Comparison of ENCODE assay signal across 8 mouse cellular contexts in genomic region chrX:101332031-101332374, GRCm38 (mm10). TPM values are rescaled to one million over a fixed set of nuclear protein-coding genes. Genes with fewer than 3 reads are reported as not detected.
DNase-seq lines count a peak whose midpoint lies in the region; ATAC-seq and TF ChIP-seq lines count a peak whose summit lies in the region.

No protein-coding gene starts in this region.

- H3K4me2 ChIP-seq in lung, embryonic 14.5 days: peak overlapping the region; percentile 54
- H3K4me2 ChIP-seq in intestine, embryonic 15.5 days (replicated peaks): peak overlapping the region; percentile 51
- H3K4me2 ChIP-seq in neural tube, embryonic 12.5 days (replicated peaks): peak overlapping the region; percentile 53

- no peaks in the 10 kb centered on the region for H3K36me3 ChIP-seq in lung, embryonic 14.5 days (ENCODE audit: insufficient read depth)
- H3K36me3 ChIP-seq in intestine, embryonic 15.5 days: no peaks in the 10 kb centered on the region
- no peaks in the 10 kb centered on the region for H3K36me3 ChIP-seq in neural tube, embryonic 12.5 days

- no peaks in the 10 kb centered on the region for H3K9me3 ChIP-seq in lung, embryonic 14.5 days (ENCODE audit: low read depth, low read length)
- no peaks in the 10 kb centered on the region for H3K9me3 ChIP-seq in intestine, embryonic 15.5 days
- no peaks in the 10 kb centered on the region for H3K9me3 ChIP-seq in neural tube, embryonic 12.5 days

- peak overlapping the region; percentile 96 for H3K27ac ChIP-seq in lung, embryonic 14.5 days (ENCODE audit: low read depth)
- peak overlapping the region; percentile 96 for H3K27ac ChIP-seq in embryonic fibroblast, embryonic 13.5 days (ENCODE audit: insufficient read depth, low read length)
- H3K27ac ChIP-seq in intestine, embryonic 15.5 days: peak overlapping the region; percentile 67
- H3K27ac ChIP-seq in neural tube, embryonic 12.5 days: peak overlapping the region; percentile 57; the same call in 1 of the 2 replicates

- no peak for TF ChIP-seq CTCF in lung, embryonic 14.5 days (IDR thresholded peaks at IDR 0.05; ENCODE audit: low read depth)
- no peak for TF ChIP-seq CTCF in embryonic fibroblast, embryonic 13.5 days (IDR thresholded peaks at IDR 0.05; ENCODE audit: borderline replicate concordance, insufficient read depth, low read length)

- H3K4me3 ChIP-seq in lung, embryonic 14.5 days (ENCODE audit: low read depth, low read length): peak overlapping the region; percentile 27
- peak overlapping the region; percentile 39 for H3K4me3 ChIP-seq in embryonic fibroblast, embryonic 13.5 days (ENCODE audit: insufficient read depth, low read length)
- peak overlapping the region; percentile 18 for H3K4me3 ChIP-seq in intestine, embryonic 15.5 days (replicated peaks)
- H3K4me3 ChIP-seq in neural tube, embryonic 12.5 days: peak overlapping the region; percentile 14; the same call in 1 of the 2 replicates

- H3K9ac ChIP-seq in lung, embryonic 14.5 days: peak overlapping the region; percentile 32
- no peak overlapping the region for H3K9ac ChIP-seq in intestine, embryonic 15.5 days
- H3K9ac ChIP-seq in neural tube, embryonic 12.5 days: no peak overlapping the region

- WGBS in lung, embryonic 14.5 days: 25% methylated on average over 9 of the region's 9 CpGs
- WGBS in intestine, embryonic 15.5 days: 33% methylated on average over 9 of the region's 9 CpGs
- WGBS in neural tube, embryonic 12.5 days: 47% methylated on average over 9 of the region's 9 CpGs

- DNase-seq in lung, embryonic 14.5 days: no peak
- DNase-seq in lung, postnatal 36 days: no peak
- DNase-seq in right cerebral cortex, postnatal 10 days (ENCODE audit: low spot score in 2 of 2): no peak
- DNase-seq in thymus, postnatal 25 days: no peak
- DNase-seq in yolk sac, embryonic 10.5 days (ENCODE audit: low spot score): no peak

- no peaks in the 10 kb centered on the region for H3K27me3 ChIP-seq in lung, embryonic 14.5 days (ENCODE audit: insufficient read depth, low read length)
- H3K27me3 ChIP-seq in intestine, embryonic 15.5 days (replicated peaks): no peaks in the 10 kb centered on the region
- H3K27me3 ChIP-seq in neural tube, embryonic 12.5 days (replicated peaks): no peaks in the 10 kb centered on the region

- no peak for TF ChIP-seq POLR2A in embryonic fibroblast, embryonic 13.5 days (IDR thresholded peaks at IDR 0.05; ENCODE audit: low read depth, low read length)

- ATAC-seq in lung, embryonic 14.5 days (ENCODE audit: insufficient read depth): peak; percentile 57
- ATAC-seq in intestine, embryonic 15.5 days: peak; percentile 37
- peak; percentile 27; the same call in 1 of the 2 replicates for ATAC-seq in neural tube, embryonic 12.5 days (ENCODE audit: low FRiP score, low read depth)

- H3K4me1 ChIP-seq in lung, embryonic 14.5 days (ENCODE audit: insufficient read depth): no peaks in the 10 kb centered on the region
- no peaks in the 10 kb centered on the region; the same call in none of the 2 replicates for H3K4me1 ChIP-seq in embryonic fibroblast, embryonic 13.5 days (ENCODE audit: control insufficient read depth, insufficient read depth, low read length)
- no peaks in the 10 kb centered on the region for H3K4me1 ChIP-seq in intestine, embryonic 15.5 days (replicated peaks)
- no peaks in the 10 kb centered on the region for H3K4me1 ChIP-seq in neural tube, embryonic 12.5 days

RNA-seq across cellular contexts. Expression of gene Nlgn3, which starts 33.0 kb away (rescaled TPM):
- 9.6 and 10.6 TPM in 2 replicates for polyA plus RNA-seq in lung, embryonic 14.5 days (2014; fragmentation: Nextera tagmentation; extraction: Ambion mirVana)
- 0.47 and 0.91 TPM in 2 replicates for polyA plus RNA-seq in embryonic fibroblast, embryonic 13.5 days (2011; ENCODE audit: insufficient read length, low read depth, missing spikeins)
- 4.4 and 4.8 TPM in 2 replicates for polyA plus RNA-seq in intestine, embryonic 15.5 days (2015; fragmentation: Nextera tagmentation; extraction: Ambion mirVana)
- polyA plus RNA-seq in neural tube, embryonic 12.5 days (2016; fragmentation: Nextera tagmentation; extraction: Ambion mirVana): 32.5 and 32.8 TPM in 2 replicates

RNA-seq across cellular contexts. Expression of gene Gjb1, which starts 44.2 kb away (rescaled TPM):
- 0.67 and 0.83 TPM in 2 replicates for polyA plus RNA-seq in lung, embryonic 14.5 days (2014; fragmentation: Nextera tagmentation; extraction: Ambion mirVana)
- not detected in 2 replicates for polyA plus RNA-seq in embryonic fibroblast, embryonic 13.5 days (2011; ENCODE audit: insufficient read length, low read depth, missing spikeins)
- 59.2 and 77.1 TPM in 2 replicates for polyA plus RNA-seq in intestine, embryonic 15.5 days (2015; fragmentation: Nextera tagmentation; extraction: Ambion mirVana)
- polyA plus RNA-seq in neural tube, embryonic 12.5 days (2016; fragmentation: Nextera tagmentation; extraction: Ambion mirVana): 0.22 and 0.29 TPM in 2 replicates

RNA-seq across cellular contexts. Expression of gene Med12, which starts 58.2 kb away (rescaled TPM):
- 44.2 and 50.6 TPM in 2 replicates for polyA plus RNA-seq in lung, embryonic 14.5 days (2014; fragmentation: Nextera tagmentation; extraction: Ambion mirVana)
- polyA plus RNA-seq in embryonic fibroblast, embryonic 13.5 days (2011; ENCODE audit: insufficient read length, low read depth, missing spikeins): 45.8 and 47.9 TPM in 2 replicates
- polyA plus RNA-seq in intestine, embryonic 15.5 days (2015; fragmentation: Nextera tagmentation; extraction: Ambion mirVana): 22.8 and 25.3 TPM in 2 replicates
- polyA plus RNA-seq in neural tube, embryonic 12.5 days (2016; fragmentation: Nextera tagmentation; extraction: Ambion mirVana): 29.0 and 40.2 TPM in 2 replicates

Comparison
In these comparisons a context has a peak if more than half of its experiments do, and no peak if none do; other contexts are left out.
1. RNA of gene Gjb1, which starts 44.2 kb away (polyA plus RNA-seq): 59.2 to 77.1 TPM in intestine, embryonic 15.5 days; 0.67 to 0.83 TPM in lung, embryonic 14.5 days, 0.22 to 0.29 TPM in neural tube, embryonic 12.5 days and not detected in embryonic fibroblast, embryonic 13.5 days; every median in the first group is over 10 times any median in the second.
2. Peak in every context shown above with its lines, with median percentiles within 50 percentile points of each other: ATAC-seq, H3K27ac ChIP-seq, H3K4me2 ChIP-seq and H3K4me3 ChIP-seq.